Mouse (Mus musculus) urinary bladder, adult 2 months (tissue): ENCODE data around the gene Fbxl5. TPM values are rescaled to one million over a fixed set of nuclear protein-coding genes. Genes with fewer than 3 reads are reported as not detected.
A peak's percentile ranks its signal among the peaks of the same experiment; 100 is the strongest.

Source experiments
- DNase-seq: peaks from one replicate; pipeline ENCODE4 v3.0.0; 2022; ENCODE audit warnings: low spot score
- polyA plus RNA-seq: library from polyadenylated mRNA; depleted of rRNA; stranded (reverse); fragments of >200 nt; gene quantifications from 2 replicates; pipeline ENCODE4 v1.2.3, GENCODE M21; 2012

The Fbxl5 gene
- polyA plus RNA-seq, 1 experiment = 48.5 TPM

DNA sequence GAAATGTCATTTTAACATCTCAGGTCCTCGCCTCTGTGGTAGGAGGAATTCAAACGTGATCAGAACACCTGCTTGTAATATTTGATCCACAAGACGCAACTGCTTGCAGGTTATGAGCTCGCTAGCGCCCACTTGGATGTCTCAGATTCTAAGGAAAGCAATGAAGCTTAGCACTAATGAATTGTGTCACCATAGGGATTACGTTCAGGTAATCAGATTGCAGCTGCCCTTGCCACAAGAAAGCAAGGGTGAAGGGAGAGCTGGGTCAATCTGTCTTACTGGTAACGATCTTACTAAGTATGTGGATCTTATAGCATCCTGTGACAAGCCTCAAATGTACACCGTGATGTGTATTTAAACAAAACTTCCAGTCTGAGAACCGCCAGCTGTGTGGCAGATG is 5.9 kb upstream of the Fbxl5 start:
- no peak for DNase-seq

DNA sequence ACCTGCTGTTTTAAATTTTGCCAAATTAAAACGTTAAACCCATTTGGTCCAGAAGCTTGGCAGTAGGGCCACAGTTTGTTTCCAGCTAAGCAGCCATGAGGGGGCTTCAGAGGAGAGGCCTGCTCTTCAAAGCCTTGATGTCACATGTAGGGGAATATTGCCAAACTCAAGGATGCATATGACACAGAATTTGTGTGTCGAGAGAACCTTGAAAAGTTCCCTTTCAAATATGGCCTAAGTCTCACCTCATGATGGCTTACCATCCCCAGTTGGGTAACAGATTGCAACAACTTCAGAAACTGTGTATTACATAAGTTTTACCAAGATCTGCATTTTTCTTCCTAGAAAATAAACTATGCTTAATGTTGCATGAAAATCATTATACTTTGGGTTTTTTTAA is 5.4 kb upstream of the Fbxl5 start:
- no peak for DNase-seq

DNA sequence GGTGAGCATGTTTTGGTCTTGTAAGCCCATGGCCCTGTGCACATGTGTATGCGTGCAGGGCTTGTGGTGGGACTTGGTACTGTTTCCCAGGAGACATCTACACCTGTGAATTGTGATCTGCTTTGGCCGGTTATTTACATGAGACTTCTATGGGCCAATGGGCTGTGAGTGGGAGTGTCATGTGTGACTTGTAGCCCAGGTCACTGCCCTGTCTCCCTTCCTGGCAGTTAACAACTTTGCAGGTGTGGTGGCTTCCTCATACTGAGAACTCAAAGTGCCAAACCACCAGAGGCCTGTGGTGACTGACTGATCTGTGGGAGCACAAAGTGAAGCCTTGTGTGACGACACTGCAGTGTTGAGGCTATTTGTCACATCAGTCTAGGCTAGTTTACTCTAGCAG is 3.1 kb upstream of the Fbxl5 start:
- DNase-seq = no peak

DNA sequence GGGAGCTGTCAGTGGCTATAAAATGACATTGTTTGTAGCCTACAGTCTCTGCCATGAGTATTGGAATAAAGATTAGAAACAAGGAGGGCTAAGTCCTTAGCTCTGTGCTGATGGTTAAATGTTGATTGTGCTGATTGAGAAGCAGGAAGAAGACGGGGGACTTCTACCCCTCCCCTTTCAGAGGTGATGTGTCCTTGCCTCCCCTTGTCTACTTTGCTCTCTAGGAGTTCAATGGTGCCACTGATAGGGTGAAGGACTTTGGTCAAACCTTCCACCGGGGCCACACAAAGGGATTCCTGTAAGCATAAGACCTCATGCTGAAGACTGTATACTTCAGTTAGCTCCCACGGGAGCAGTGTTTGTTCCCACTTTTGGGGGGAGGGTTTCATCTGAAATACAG is 1.4 kb upstream of the Fbxl5 start:
- no peak for DNase-seq

DNA sequence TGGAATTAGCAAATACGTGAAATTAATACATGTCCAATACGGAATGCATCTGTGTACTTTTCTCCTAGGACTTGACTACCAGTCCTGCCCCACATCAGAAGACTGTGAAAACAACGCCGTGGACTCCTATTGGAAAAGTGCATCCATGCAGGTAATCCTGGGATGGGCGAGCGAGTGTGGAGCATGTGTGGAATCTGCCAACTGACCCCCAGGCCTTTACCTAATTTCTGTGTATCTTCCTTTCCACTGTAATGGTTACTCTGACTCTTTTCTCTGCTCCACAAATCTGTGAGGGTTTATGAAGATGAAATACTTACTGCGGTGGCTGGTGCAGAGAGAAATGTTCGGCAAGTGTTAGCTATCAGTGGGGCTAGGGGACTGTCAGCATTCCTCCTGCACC is 761 bp upstream of the Fbxl5 start:
- DNase-seq = no peak

DNA sequence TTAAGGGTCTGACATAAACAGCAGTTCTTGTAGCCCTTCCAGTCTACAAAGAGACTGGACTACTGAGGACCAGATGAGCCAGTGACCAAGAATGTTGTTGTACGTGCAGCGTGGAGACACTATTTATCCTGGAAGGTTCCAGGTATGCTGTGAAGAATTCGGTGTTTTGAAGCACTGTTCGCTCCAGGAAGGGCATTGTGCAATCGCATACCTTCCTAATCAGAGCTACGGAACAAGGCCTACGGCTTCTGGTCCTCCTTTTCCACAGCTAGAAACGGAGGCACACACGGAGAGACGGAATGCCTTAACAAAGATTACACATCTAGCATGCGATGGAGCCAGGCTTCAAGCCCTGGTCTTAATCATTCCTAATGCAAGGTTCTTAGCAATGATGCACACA is 653 bp downstream of the Fbxl5 start:
- DNase-seq = no peak

DNA sequence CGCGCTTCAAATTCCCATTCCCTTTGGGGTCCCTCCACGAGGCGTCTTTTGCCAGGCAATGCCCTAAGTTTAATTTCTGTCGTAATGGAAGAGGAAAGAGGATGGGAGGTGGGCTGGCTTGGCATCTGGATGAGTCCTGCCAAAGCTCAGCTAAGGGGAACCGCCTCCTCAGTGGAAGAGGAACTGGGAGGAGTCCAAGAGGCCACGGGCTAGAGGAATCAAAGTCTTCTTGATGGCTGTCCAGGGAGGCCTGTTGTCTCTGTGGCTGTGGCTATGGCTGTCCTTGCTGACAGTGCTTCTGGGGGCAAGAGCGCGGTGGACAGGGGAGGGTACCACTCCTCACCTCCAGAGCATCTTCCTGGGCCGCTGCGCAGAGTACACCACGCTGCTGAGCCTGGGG is 2.7 kb downstream of the Fbxl5 start, which contains the start of gene Bst1:
TSS of gene Bst1 (plus strand) at position 191 of the 400 bp plus-strand sequence.
- DNase-seq = no peak

DNA sequence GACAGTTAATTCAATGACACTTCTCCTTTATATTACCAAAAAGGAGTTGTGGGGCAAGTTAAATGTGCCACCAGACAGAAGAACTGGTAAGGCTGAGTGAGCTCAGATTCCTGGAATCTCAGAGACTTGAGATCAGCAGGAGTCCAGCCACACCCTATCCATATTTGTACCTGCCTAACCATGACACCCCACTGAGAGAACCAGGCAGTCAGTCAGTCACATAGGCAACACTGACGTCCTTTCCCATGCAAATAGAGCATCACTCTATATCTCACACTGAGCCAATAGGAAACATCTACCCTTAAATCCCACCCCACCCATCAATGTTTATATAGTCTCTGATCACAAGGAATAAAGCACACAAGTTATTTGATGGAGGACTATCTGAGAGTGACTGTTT is 5.7 kb downstream of the Fbxl5 start:
- no peak for DNase-seq

DNA sequence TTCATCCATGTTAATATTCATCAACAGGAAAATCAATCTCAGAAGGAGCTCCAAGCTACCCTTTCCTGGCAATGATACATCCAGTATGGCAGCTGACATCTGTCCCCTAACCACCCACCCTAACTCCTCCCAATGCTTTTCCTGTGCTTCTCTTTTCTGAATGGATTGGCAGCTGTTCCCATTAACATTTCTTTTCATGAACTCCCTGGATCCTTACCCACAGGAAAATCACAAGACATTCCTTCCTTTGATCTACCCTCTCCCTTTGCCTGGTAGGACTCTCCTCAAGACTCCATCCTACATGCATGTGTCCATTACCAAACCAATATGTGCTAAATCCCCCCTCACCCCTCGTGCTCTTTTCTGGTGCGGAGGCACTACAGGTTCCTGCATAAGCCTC is 6.9 kb downstream of the Fbxl5 start:
- DNase-seq = no peak

DNA sequence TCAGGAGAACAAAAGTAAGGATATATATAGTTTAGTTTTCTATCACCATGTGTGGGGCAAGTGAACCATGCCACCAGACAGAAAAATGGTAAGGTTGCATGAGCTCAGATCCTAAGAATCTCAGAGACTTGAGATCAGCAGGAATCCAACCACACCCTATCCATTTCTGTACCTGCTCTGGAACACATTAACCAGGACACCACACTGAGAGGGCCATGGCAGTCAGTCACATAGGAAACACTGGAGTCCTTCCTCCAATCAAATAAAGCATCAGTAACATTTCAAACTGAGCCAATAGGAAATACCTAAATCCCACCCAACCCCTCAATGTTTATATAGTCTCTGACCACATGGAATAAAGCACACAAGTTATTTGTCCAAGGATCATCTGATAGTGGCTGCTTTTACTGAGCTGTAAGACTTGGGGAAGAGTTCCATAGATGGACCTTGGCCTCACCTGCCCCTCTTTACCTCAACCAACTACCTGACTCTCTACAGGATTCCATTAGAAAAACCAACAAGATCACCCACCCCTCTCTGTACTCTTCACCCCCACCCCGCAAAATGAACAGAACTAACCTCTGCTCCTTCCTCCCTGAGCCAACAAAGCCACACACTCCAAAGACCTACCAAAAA is 10.9 kb downstream of the Fbxl5 start:
- DNase-seq = no peak

DNA sequence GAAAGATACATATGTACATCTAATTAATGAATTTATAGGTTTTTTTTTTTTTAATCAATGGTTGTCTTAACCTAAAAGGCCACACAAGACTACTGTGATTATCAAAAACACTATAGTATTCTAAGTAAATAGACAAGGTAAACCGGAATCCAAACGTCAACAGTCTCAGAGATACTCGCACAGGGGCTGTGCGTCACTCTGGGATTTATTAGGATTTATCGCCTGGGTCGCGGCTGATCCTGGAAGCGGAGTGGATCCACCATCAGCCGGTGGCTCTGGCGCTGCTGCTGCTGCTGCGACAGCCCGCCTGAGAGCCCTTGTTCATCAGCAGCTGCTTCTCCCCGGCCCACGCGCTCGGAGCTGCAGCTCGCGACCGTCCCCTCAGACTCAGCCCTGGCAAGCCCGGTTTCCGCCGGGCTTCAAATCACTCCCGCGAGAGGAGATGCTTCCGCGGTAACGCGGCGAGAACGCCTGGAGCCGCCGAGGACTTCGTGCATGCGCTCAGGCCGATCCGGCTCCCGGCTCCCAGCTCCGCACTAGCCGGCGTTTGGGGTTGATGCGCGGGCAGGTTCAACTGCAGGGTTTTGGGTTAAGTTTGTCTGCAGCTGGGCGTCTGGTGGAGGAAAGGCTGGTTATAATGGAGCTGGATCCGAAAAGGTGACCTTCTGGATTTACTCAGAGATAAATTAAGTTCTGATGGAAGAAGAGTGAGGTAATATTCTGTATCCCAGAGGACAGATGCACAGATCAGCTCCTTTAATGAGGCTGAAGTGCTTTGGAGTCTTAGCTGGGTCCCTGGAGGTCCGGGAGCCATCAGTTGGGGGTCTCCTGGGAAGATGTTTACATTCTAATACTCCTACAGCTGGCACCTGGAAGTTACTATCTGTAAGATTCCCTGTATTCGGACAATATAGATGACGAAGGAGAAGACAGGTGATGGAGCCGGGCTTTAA is 13.4 kb downstream of the Fbxl5 start:
- DNase-seq = peak; percentile 65

DNA sequence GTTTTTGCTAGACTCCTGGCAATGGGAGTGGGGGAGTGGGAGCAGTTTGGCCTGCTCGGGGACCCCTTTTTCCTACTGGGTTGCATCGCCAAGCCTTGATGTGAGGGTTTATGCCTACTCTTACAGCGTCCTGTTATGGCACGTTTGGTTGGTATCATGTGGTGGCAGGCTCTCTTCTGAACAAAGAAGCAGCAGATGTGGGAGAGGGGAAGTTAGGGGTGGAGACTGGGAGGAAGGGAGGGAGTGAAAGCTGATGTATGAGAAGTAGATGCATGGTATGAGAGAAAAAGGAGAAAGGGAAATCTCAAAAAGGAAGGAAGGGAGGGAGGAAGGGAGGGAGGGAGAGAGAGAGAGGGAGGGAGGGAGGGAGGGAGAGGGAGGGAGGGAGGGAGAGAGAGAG is 14.5 kb downstream of the Fbxl5 start:
- DNase-seq = no peak

DNA sequence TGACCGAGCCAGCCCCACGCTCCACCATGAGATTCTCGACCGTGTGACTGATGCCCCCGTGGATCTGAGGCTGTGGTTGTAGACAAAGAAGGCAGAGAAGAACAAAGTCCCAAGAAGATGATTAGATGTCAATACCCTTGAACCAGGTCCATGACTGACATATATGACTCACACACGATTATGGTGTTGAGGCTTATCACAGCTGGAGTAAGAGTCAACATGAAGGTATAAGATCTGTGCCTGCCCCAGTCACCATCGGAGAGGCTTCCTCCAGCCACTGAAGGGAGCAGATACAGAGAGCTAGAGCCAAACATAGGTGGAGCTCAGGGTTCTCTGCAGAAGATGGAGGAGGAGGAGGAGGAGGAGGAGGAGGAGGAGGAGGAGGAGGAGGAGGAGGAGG is 15.1 kb downstream of the Fbxl5 start:
- no peak for DNase-seq

DNA sequence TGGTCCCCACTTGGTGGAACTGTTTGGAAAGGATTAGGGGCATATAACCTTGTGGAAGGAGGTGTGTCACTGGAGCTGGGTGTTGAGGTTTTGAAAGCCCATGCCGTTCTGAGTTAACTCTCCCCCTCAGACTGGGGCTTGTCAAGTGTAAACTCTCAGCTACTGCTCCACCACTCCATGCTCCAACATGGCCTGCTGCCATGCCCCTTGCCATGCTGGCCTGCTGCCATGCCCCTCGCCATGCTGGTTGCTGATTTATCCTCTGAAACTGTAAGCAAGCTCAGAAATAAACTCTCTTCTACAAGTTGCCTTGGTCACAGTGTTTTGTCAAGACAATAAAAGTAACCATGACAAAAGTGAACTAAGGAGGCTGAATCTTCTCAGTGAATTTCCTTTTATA is 16.0 kb downstream of the Fbxl5 start:
- no peak for DNase-seq

DNA sequence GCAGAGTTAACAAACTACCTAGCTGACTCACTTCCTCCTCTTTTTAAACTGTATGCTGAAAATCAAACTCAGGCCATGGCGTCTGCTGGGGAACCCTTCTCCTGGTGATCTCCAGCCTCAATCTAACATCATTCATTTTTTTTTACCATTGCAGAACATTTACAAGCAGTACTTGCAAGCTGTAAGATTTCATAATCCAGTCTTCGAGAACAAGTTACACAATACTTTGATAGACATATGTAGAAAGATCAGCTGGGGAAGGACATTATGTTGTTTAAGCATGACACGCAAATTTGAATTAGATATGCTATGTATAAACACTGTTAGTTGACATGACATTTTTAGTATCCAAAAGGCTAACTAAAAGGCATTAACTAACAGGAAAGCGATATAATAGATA is 19.6 kb downstream of the Fbxl5 start:
- no peak for DNase-seq

DNA sequence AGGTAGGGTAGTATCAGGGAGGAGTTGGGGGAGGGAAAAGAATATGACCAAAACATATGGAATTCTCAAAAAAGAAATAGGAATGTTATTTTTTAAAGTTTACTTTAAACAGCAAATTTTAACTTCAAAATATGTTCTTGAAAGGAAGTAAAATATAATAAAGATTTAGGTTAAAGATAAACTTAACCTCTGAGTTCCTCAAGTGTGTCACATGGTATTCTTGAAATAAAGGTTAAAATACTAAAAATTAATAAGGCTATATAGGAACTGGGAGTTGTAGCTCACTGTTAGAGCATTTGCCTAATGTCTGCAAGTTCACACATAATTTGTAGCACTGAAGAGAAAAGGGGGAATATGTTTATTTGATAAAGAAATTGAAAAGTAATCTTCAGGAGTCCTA is 20.2 kb downstream of the Fbxl5 start:
- no peak for DNase-seq

DNA sequence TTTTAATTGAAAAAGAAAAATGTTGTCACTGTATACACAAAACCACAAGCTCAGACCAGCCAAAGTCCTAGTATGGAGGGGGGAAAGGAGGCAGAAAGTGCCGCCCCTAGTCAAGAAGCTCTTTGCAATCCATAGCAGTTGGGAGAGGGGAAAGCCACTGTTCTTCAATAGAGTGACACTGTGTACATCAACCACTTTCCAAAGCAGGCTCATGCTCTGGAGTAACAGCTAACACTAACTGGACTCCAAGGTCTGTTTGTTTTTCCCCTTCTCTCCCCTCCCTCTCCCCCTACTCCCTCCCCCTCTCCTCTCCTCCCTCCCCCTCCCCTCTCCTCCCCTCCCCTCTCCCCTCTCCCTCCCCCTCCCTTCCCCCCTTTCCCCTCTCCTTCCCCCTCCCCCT is 20.7 kb downstream of the Fbxl5 start:
- DNase-seq = no peak

DNA sequence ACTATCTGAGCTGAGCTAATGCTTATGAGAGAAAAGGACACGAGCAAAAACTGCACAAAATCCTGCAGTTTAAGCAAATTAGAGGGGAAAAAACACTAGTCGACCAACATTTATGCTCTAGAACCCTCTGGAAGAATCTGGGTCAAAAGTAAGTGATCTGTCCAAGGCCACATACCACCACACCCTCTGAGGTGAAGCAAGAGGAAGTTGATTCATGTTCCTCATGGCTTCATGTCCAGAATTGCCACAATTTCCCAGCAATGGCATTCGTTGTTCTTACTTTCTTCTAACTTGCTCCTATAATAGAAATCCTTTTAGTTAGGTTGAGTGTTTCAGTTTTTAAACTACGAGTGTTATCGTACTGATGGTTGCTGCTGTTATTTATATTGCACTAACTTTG is 21.9 kb downstream of the Fbxl5 start:
- DNase-seq = no peak

DNA sequence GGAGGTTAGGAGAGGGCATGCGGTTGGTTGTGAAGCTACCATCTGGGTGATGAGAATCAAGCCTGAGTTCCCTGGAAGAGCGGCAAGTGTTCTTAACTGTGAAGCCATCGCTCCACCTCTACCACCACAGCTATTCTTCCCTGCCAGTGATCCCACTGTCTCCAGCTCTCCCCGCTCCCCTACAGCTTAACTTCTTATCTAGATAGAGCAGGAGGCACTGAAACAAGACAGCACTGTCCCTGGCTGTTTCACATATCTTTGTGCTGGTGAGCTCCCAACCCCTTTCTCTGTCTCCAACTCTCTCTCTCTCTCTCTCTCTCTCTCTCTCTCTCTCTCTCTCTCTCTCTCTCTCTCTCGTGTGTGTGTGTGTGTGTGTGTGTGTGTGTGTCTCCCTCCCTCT is 29.1 kb downstream of the Fbxl5 start:
- no peak for DNase-seq

DNA sequence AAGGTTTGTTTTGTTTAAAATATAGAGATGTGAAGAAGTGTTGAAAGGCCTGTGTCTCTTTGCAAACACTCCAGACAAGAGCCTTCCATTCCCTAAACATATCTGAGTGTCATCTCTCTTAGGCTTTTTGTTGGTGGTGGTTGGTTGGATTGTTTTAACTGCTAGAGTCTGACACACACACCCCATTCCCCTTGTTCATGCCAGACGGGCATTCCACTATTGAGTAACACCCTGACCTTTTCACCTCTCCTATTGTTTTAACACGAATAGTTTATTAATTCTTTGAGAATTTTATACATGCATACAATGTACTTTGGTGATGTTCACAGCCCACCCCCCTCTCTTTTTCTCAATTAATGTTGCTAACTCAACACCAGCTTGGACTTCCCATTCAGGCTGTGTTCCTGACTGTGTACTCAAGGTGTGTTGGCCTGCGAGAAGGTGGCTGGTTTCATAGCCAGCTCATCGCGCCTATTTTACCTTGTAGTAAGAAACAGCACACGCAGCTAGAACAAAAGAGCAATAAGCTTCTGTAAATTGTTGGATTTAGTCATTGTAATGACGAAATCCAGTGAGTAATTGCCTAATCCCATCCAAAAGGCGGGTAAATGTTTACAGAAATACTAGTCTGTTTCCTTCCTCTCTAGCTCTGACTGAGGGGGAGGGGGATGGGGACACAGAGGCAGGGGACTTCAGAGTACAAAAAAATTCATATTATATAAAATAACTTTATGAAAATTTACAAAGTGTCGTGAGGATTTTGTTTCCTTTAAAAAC is 33.3 kb downstream of the Fbxl5 start:
- no peak for DNase-seq

DNA sequence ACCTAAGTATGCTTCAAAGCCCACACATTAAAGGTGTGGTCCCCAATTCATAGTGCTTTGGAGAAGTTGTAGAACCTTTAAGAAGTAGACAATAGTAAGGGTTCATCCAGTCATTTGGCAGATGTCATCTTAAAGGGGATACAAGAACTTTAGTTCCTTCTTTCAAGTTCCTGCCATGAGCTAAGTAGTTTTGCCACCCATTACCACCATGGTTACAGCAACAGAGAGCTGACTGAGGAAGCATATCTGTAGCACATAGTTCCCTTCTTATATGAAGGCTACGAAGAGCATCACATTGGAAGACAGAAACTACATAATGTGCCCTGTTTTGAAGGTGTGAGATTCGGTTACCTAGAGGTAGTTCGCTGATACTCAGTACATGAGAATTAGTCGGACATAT is 34.8 kb downstream of the Fbxl5 start:
- no peak for DNase-seq

DNA sequence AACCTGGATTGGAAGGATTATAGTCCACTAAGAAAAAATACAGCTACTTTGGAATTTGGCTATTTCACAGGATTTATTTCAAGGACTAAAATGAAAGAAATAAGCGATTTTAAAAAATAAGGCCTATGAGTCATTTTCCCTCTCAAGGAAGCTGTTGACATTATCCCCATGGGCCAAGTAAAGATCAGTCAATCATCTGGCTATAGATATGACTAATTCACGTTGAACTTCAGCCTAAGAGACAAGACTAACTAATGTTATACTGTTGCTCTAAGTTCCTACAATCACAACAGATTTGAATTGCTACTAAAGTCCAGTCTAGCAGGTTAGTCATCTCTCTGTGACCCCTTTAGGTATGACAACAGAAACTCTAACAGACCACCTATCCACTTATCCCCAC is 37.4 kb downstream of the Fbxl5 start:
- no peak for DNase-seq
